Mouse (Mus musculus) midbrain, embryonic 16.5 days (tissue): Measurements from ENCODE around the gene Ndufs7. TPM values are rescaled to one million over a fixed set of nuclear protein-coding genes. Genes with fewer than 3 reads are reported as not detected.

Source experiments
- ATAC-seq: fragments of 200-750 bp; cut with Nextera tagmentation; 2 replicates; pipeline ENCODE4 v1.8.0; 2017; ENCODE audit warnings: moderate TSS enrichment
- H3K27ac ChIP-seq: fragments of 300-500 bp; sonication (generic); 2 replicates; pipeline ENCODE4 v1.5.1; 2014; ENCODE audit warnings: mild to moderate bottlenecking, low read length, mixed read lengths
- H3K27me3 ChIP-seq: fragments of 300-500 bp; sonication (generic); 2 replicates; pipeline ENCODE4 v1.6.1; 2014; ENCODE audit warnings: low read depth, low read length, mixed read lengths; ENCODE audit not compliant: control insufficient read depth, insufficient read depth
- H3K36me3 ChIP-seq: fragments of 300-500 bp; sonication (generic); 2 replicates; pipeline ENCODE4 v1.6.1; 2014; ENCODE audit warnings: mild to moderate bottlenecking, low read length, moderate library complexity, mixed read lengths; ENCODE audit not compliant: control insufficient read depth, insufficient read depth
- H3K4me1 ChIP-seq: fragments of 300-500 bp; sonication (generic); 2 replicates; pipeline ENCODE4 v1.6.1; 2014; ENCODE audit warnings: mild to moderate bottlenecking, low read length, mixed read lengths; ENCODE audit not compliant: control insufficient read depth, insufficient read depth
- H3K4me2 ChIP-seq: fragments of 300-500 bp; sonication (generic); 2 replicates; pipeline ENCODE4 v1.6.1; 2014; ENCODE audit warnings: mild to moderate bottlenecking, low read length, mixed read lengths
- H3K4me3 ChIP-seq: fragments of 300-500 bp; sonication (generic); 2 replicates; pipeline ENCODE4 v1.5.1; 2014; ENCODE audit warnings: low read depth, mild to moderate bottlenecking, low read length, moderate library complexity, mixed read lengths
- H3K9ac ChIP-seq: fragments of 300-500 bp; sonication (generic); 2 replicates; pipeline ENCODE4 v1.6.1; 2014; ENCODE audit warnings: low read depth, low read length, mixed read lengths
- H3K9me3 ChIP-seq: fragments of 300-500 bp; sonication (generic); replicated peaks from 2 replicates; pipeline ENCODE4 v1.6.1; 2014; ENCODE audit warnings: mild to moderate bottlenecking, low read length, mixed read lengths; ENCODE audit not compliant: control insufficient read depth, poor library complexity, severe bottlenecking
- WGBS: fragments of 180-500 bp; shearing (Covaris S2); extraction: QIAGEN DNeasy Blood & Tissue Kit; methylation state at CpG from one replicate; pipeline ENCODE4 v1.1.7; 2014; 5-methylcytosine and 5-hydroxymethylcytosine counted together
- polyA plus RNA-seq: library from polyadenylated mRNA; unstranded; fragments of >200 nt; fragmentation: Nextera tagmentation; extraction: Ambion mirVana; gene quantifications from 2 replicates; pipeline ENCODE4 v1.2.1, GENCODE M21; 2015

Gene Ndufs7
- polyA plus RNA-seq, 1 experiment from 2014 or later = 302 TPM

GRCm38 (mm10) chr10:80292251-80293146 is 43.6 kb downstream of the Ndufs7 start, which contains the start of gene Rps15:
Gene Rps15 (plus strand): TSS chr10:80292453.
- Histone ChIP-seq H3K27me3 (no peaks in the 10 kb centered on the region), H3K4me1 (peaks cover 30% of the 10 kb centered on the region), H3K9ac (peak within 1 kb of the TSS; percentile 88), H3K36me3 (peaks cover 8% of the 10 kb centered on the region; the same call in 1 of the 2 replicates), H3K4me2 (peak within 1 kb of the TSS; percentile 98), H3K4me3 (peak within 1 kb of the TSS; percentile 77), H3K9me3 (no peaks in the 10 kb centered on the region), H3K27ac (peak within 1 kb of the TSS; percentile 89)
- under 1% methylated on average over 72 of the region's 72 CpGs for WGBS
- peak; percentile 71 for ATAC-seq

GRCm38 (mm10) chr10:80293325-80293724 is 44.4 kb downstream of the Ndufs7 start:
- WGBS = 24% methylated on average over 14 of the region's 14 CpGs
- peaks cover 38% of the 10 kb centered on the region for H3K4me1 ChIP-seq
- H3K4me2 ChIP-seq = peak overlapping the region; percentile 98
- H3K27me3 ChIP-seq = no peaks in the 10 kb centered on the region
- peaks cover 8% of the 10 kb centered on the region; the same call in 1 of the 2 replicates for H3K36me3 ChIP-seq
- no peaks in the 10 kb centered on the region for H3K9me3 ChIP-seq
- H3K4me3 ChIP-seq = peak overlapping the region; percentile 77
- peak overlapping the region; percentile 88 for H3K9ac ChIP-seq
- ATAC-seq = no peak
- no peak overlapping the region for H3K27ac ChIP-seq

- no peak overlapping the region for H3K4me3 ChIP-seq
- ATAC-seq = no peak
- peaks cover 8% of the 10 kb centered on the region; the same call in 1 of the 2 replicates for H3K36me3 ChIP-seq
- H3K27ac ChIP-seq = peak overlapping the region; percentile 99; the same call in 1 of the 2 replicates
- H3K9ac ChIP-seq = no peak overlapping the region
- H3K4me1 ChIP-seq = peaks cover 42% of the 10 kb centered on the region
- H3K4me2 ChIP-seq = no peak overlapping the region
- H3K27me3 ChIP-seq = no peaks in the 10 kb centered on the region
- 74% methylated on average over 4 of the region's 4 CpGs for WGBS
- no peaks in the 10 kb centered on the region for H3K9me3 ChIP-seq
Measured at GRCm38 (mm10) chr10:80294311-80294710, 45.4 kb downstream of the Ndufs7 start.

- peak overlapping the region; percentile 99 for H3K27ac ChIP-seq
- no peak overlapping the region for H3K4me2 ChIP-seq
- H3K9me3 ChIP-seq = no peaks in the 10 kb centered on the region
- no peak overlapping the region for H3K9ac ChIP-seq
- peaks cover 42% of the 10 kb centered on the region for H3K4me1 ChIP-seq
- no peak for ATAC-seq
- H3K4me3 ChIP-seq = no peak overlapping the region; the same call in 1 of the 2 replicates
- 54% methylated on average over 7 of the region's 7 CpGs for whole genome bisulfite sequencing
- H3K36me3 ChIP-seq = peaks cover 8% of the 10 kb centered on the region; the same call in 1 of the 2 replicates
- H3K27me3 ChIP-seq = no peaks in the 10 kb centered on the region
Measured at GRCm38 (mm10) chr10:80294788-80295303, 45.9 kb downstream of the Ndufs7 start.

- peaks cover 42% of the 10 kb centered on the region for H3K4me1 ChIP-seq
- peak within 1 kb of the TSS; percentile 99 for H3K27ac ChIP-seq
- peak; percentile 63 for ATAC-seq
- H3K9me3 ChIP-seq = no peaks in the 10 kb centered on the region
- H3K9ac ChIP-seq = peak within 1 kb of the TSS; percentile 79
- WGBS = 0% methylated on average over 26 of the region's 26 CpGs
- H3K27me3 ChIP-seq = no peaks in the 10 kb centered on the region
- H3K36me3 ChIP-seq = peaks cover 8% of the 10 kb centered on the region; the same call in 1 of the 2 replicates
- H3K4me2 ChIP-seq = peak within 1 kb of the TSS; percentile 76
- peak within 1 kb of the TSS; percentile 51 for H3K4me3 ChIP-seq
Measured at GRCm38 (mm10) chr10:80295618-80296425, 46.9 kb downstream of the Ndufs7 start, which contains the start of gene Apc2. Gene Apc2 (plus strand): TSS chr10:80295977.

GRCm38 (mm10) chr10:80296824-80297223 is 47.9 kb downstream of the Ndufs7 start:
- peaks cover 8% of the 10 kb centered on the region; the same call in 1 of the 2 replicates for H3K36me3 ChIP-seq
- H3K4me2 ChIP-seq = peak overlapping the region; percentile 76
- H3K4me1 ChIP-seq = peaks cover 46% of the 10 kb centered on the region
- ATAC-seq = no peak
- H3K4me3 ChIP-seq = peak overlapping the region; percentile 51
- H3K9ac ChIP-seq = peak overlapping the region; percentile 79
- no peaks in the 10 kb centered on the region for H3K9me3 ChIP-seq
- no peaks in the 10 kb centered on the region for H3K27me3 ChIP-seq
- WGBS = 74% methylated on average over 5 of the region's 5 CpGs
- peak overlapping the region; percentile 99 for H3K27ac ChIP-seq

GRCm38 (mm10) chr10:80297526-80298133 is 48.7 kb downstream of the Ndufs7 start:
- H3K4me3 ChIP-seq = no peak overlapping the region
- no peak for ATAC-seq
- peak overlapping the region; percentile 99 for H3K27ac ChIP-seq

GRCm38 (mm10) chr10:80298571-80299281 is 49.8 kb downstream of the Ndufs7 start:
- ATAC-seq = peak; percentile 79
- 1% methylated on average over 25 of the region's 26 CpGs for WGBS
- H3K9me3 ChIP-seq = no peaks in the 10 kb centered on the region

More at GRCm38 (mm10) chr10:80297526-80298133, 48.7 kb downstream of the Ndufs7 start:
- Histone ChIP-seq H3K4me1 (peaks cover 51% of the 10 kb centered on the region), H3K9ac (peak overlapping the region; percentile 79), H3K4me2 (peak overlapping the region; percentile 95), H3K27me3 (no peaks in the 10 kb centered on the region), H3K9me3 (no peaks in the 10 kb centered on the region), H3K36me3 (peaks cover 14% of the 10 kb centered on the region)
- 61% methylated on average over 8 of the region's 8 CpGs for whole genome bisulfite sequencing

More at GRCm38 (mm10) chr10:80298571-80299281, 49.8 kb downstream of the Ndufs7 start:
- Histone ChIP-seq H3K4me2 (peak overlapping the region; percentile 95), H3K4me1 (peaks cover 55% of the 10 kb centered on the region), H3K9ac (peak overlapping the region; percentile 93), H3K4me3 (peak overlapping the region; percentile 69), H3K27ac (peak overlapping the region; percentile 99), H3K36me3 (peaks cover 14% of the 10 kb centered on the region), H3K27me3 (no peaks in the 10 kb centered on the region)
